Mouse (Mus musculus) stomach, embryonic 16.5 days (tissue): ENCODE data around the gene Fbxl13. TPM values are rescaled to one million over a fixed set of nuclear protein-coding genes. Genes with fewer than 3 reads are reported as not detected.

Experiments used
- ATAC-seq: fragments of 200-750 bp; cut with Nextera tagmentation; 2 replicates; pipeline ENCODE4 v1.8.0; 2017; ENCODE audit warnings: moderate number of reproducible peaks, moderate TSS enrichment; ENCODE audit not compliant: insufficient read depth, low FRiP score
- H3K27ac ChIP-seq: fragments of 300-500 bp; sonication (generic); 2 replicates; pipeline ENCODE4 v1.5.1; 2014; ENCODE audit warnings: low read length
- H3K27me3 ChIP-seq: fragments of 300-500 bp; sonication (generic); 2 replicates; pipeline ENCODE4 v1.6.1; 2014; ENCODE audit warnings: low read length, control low read depth, mixed read lengths; ENCODE audit not compliant: control insufficient read depth, insufficient read depth
- H3K36me3 ChIP-seq: fragments of 300-500 bp; sonication (generic); 2 replicates; pipeline ENCODE4 v1.6.1; 2014; ENCODE audit warnings: low read length; ENCODE audit not compliant: control insufficient read depth, insufficient read depth
- H3K4me1 ChIP-seq: fragments of 300-500 bp; sonication (generic); 2 replicates; pipeline ENCODE4 v1.6.1; 2014; ENCODE audit warnings: low read length, control low read depth, mixed read lengths; ENCODE audit not compliant: control insufficient read depth, insufficient read depth
- H3K4me2 ChIP-seq: fragments of 300-500 bp; sonication (generic); 2 replicates; pipeline ENCODE4 v1.6.1; 2014; ENCODE audit warnings: low read depth, low read length, mixed read lengths
- H3K4me3 ChIP-seq: fragments of 300-500 bp; sonication (generic); replicated peaks from 2 replicates; pipeline ENCODE4 v1.5.1; 2014; ENCODE audit warnings: mild to moderate bottlenecking, low read length
- H3K9ac ChIP-seq: fragments of 300-500 bp; sonication (generic); 2 replicates; pipeline ENCODE4 v1.6.1; 2014; ENCODE audit warnings: low read length
- H3K9me3 ChIP-seq: fragments of 300-500 bp; sonication (generic); replicated peaks from 2 replicates; pipeline ENCODE4 v1.6.1; 2016; ENCODE audit warnings: low read length, control low read depth; ENCODE audit not compliant: control insufficient read depth
- WGBS: fragments of 180-500 bp; shearing (Covaris S2); extraction: QIAGEN DNeasy Blood & Tissue Kit; methylation state at CpG from one replicate; pipeline ENCODE4 v1.1.7; 2014; 5-methylcytosine and 5-hydroxymethylcytosine counted together
- polyA plus RNA-seq: library from polyadenylated mRNA; unstranded; fragments of >200 nt; fragmentation: Nextera tagmentation; extraction: Ambion mirVana; gene quantifications from 2 replicates; pipeline ENCODE4 v1.2.1, GENCODE M21; 2015

The Fbxl13 gene
- polyA plus RNA-seq, 1 experiment from 2014 or later, result 0.31 TPM

GRCm38 (mm10) chr5:21572764-21573416 lies 72.5 kb downstream of the Fbxl13 start:
- no peaks in the 10 kb centered on the region for H3K4me1 ChIP-seq
- 64% methylated on average over 3 of the region's 3 CpGs for WGBS
- H3K27ac ChIP-seq, result no peak overlapping the region
- no peak overlapping the region for H3K4me2 ChIP-seq
- H3K27me3 ChIP-seq, result no peaks in the 10 kb centered on the region
- no peak for ATAC-seq
- H3K9me3 ChIP-seq, result no peaks in the 10 kb centered on the region
- no peak overlapping the region for H3K4me3 ChIP-seq
- no peaks in the 10 kb centered on the region for H3K36me3 ChIP-seq
- no peak overlapping the region for H3K9ac ChIP-seq

GRCm38 (mm10) chr5:21567784-21568183 lies 77.7 kb downstream of the Fbxl13 start:
- 66% methylated on average over 1 of the region's 1 CpGs for WGBS
- H3K9me3 ChIP-seq, result no peaks in the 10 kb centered on the region
- ATAC-seq, result no peak

GRCm38 (mm10) chr5:21565392-21566065 lies 79.9 kb downstream of the Fbxl13 start:
- Histone ChIP-seq H3K9ac (no peak overlapping the region), H3K4me2 (no peak overlapping the region), H3K9me3 (no peaks in the 10 kb centered on the region), H3K36me3 (no peaks in the 10 kb centered on the region), H3K27me3 (no peaks in the 10 kb centered on the region), H3K4me1 (no peaks in the 10 kb centered on the region), H3K4me3 (no peak overlapping the region), H3K27ac (no peak overlapping the region)
- 91% methylated on average over 9 of the region's 9 CpGs for WGBS
- ATAC-seq, result no peak

More at GRCm38 (mm10) chr5:21567784-21568183, 77.7 kb downstream of the Fbxl13 start:
- Histone ChIP-seq H3K36me3 (no peaks in the 10 kb centered on the region), H3K4me3 (no peak overlapping the region), H3K9ac (no peak overlapping the region), H3K27ac (no peak overlapping the region), H3K4me2 (no peak overlapping the region), H3K27me3 (no peaks in the 10 kb centered on the region), H3K4me1 (no peaks in the 10 kb centered on the region)

- Histone ChIP-seq H3K4me3 (no peak overlapping the region), H3K27ac (no peak overlapping the region), H3K36me3 (no peaks in the 10 kb centered on the region), H3K4me1 (no peaks in the 10 kb centered on the region), H3K9me3 (no peaks in the 10 kb centered on the region), H3K4me2 (no peak overlapping the region), H3K27me3 (no peaks in the 10 kb centered on the region), H3K9ac (no peak overlapping the region)
- no peak for ATAC-seq
- 83% methylated on average over 2 of the region's 2 CpGs for WGBS
Measured at GRCm38 (mm10) chr5:21563936-21564335, 81.5 kb downstream of the Fbxl13 start.

- no peak for ATAC-seq
- Histone ChIP-seq H3K36me3 (no peaks in the 10 kb centered on the region), H3K9me3 (no peaks in the 10 kb centered on the region), H3K27me3 (no peaks in the 10 kb centered on the region), H3K9ac (no peak overlapping the region), H3K4me1 (peaks cover 8% of the 10 kb centered on the region), H3K4me3 (no peak overlapping the region), H3K27ac (no peak overlapping the region), H3K4me2 (no peak overlapping the region)
- 42% methylated on average over 3 of the region's 3 CpGs for WGBS
Measured at GRCm38 (mm10) chr5:21556502-21556901, 88.9 kb downstream of the Fbxl13 start.

- ATAC-seq, result no peak
- Histone ChIP-seq H3K4me3 (no peak overlapping the region), H3K9ac (no peak overlapping the region), H3K4me2 (no peak overlapping the region), H3K27me3 (no peaks in the 10 kb centered on the region), H3K9me3 (no peaks in the 10 kb centered on the region), H3K36me3 (no peaks in the 10 kb centered on the region), H3K27ac (no peak overlapping the region), H3K4me1 (peaks cover 8% of the 10 kb centered on the region)
- whole genome bisulfite sequencing, result 73% methylated on average over 1 of the region's 1 CpGs
Measured at GRCm38 (mm10) chr5:21554732-21555131, 90.7 kb downstream of the Fbxl13 start.

DNA sequence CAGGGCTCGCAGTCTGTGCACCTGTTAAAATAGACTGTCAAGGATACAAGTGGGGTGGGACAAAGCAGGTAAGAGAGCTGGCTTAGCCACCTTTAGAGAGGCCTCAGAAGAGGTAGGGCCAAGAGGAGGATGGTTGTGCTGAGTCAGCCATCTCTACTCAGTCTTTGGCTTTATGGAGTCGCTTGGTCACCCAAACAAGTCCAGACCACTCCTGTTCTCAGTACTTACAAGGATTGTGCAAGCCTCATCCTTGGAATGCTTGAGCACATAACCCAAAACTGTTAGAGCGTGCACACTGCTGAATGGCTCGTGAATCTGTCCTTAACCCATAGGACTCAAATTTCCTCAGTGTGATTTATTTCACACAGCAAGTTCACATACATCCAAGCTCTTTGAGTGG lies 91.7 kb downstream of the Fbxl13 start:
- H3K4me3 ChIP-seq, result no peak overlapping the region
- no peaks in the 10 kb centered on the region for H3K36me3 ChIP-seq
- 0 out of 2 replicates have a peak, but pooled peaks have one; percentile 13 for ATAC-seq
- H3K4me1 ChIP-seq, result peaks cover 12% of the 10 kb centered on the region
- H3K4me2 ChIP-seq, result no peak overlapping the region
- H3K9ac ChIP-seq, result no peak overlapping the region
- no peaks in the 10 kb centered on the region for H3K9me3 ChIP-seq
- no peak overlapping the region for H3K27ac ChIP-seq
- WGBS, result 78% methylated on average over 4 of the region's 4 CpGs
- H3K27me3 ChIP-seq, result no peaks in the 10 kb centered on the region

- WGBS, result 77% methylated on average over 8 of the region's 8 CpGs
- Histone ChIP-seq H3K4me3 (no peak overlapping the region), H3K4me2 (no peak overlapping the region), H3K9me3 (no peaks in the 10 kb centered on the region), H3K4me1 (peaks cover 17% of the 10 kb centered on the region), H3K9ac (no peak overlapping the region), H3K27me3 (no peaks in the 10 kb centered on the region), H3K27ac (no peak overlapping the region), H3K36me3 (no peaks in the 10 kb centered on the region)
- ATAC-seq, result no peak
Measured at GRCm38 (mm10) chr5:21547005-21547404, 98.4 kb downstream of the Fbxl13 start.

GRCm38 (mm10) chr5:21545786-21546185 lies 99.6 kb downstream of the Fbxl13 start:
- Histone ChIP-seq H3K4me3 (0 out of 2 replicates have a peak overlapping the region, but pooled peaks have one; percentile 11), H3K4me1 (peaks cover 19% of the 10 kb centered on the region), H3K36me3 (no peaks in the 10 kb centered on the region), H3K9ac (no peak overlapping the region), H3K9me3 (no peaks in the 10 kb centered on the region), H3K4me2 (peak overlapping the region; percentile 37), H3K27ac (no peak overlapping the region; the same call in 1 of the 2 replicates), H3K27me3 (no peaks in the 10 kb centered on the region)
- ATAC-seq, result no peak
- WGBS, result 52% methylated on average over 4 of the region's 4 CpGs
